Mouse (Mus musculus): ENCODE data around the gene Ush1c. TPM values are rescaled to one million over a fixed set of nuclear protein-coding genes. Genes with fewer than 3 reads are reported as not detected.
A peak's percentile ranks its signal among the peaks of the same experiment; 100 is the strongest.

Ush1c gene
- polyA plus RNA-seq (2016; fragmentation: Nextera tagmentation; extraction: Ambion mirVana) = 3.6 and 4.4 TPM in 2 replicates

DNA sequence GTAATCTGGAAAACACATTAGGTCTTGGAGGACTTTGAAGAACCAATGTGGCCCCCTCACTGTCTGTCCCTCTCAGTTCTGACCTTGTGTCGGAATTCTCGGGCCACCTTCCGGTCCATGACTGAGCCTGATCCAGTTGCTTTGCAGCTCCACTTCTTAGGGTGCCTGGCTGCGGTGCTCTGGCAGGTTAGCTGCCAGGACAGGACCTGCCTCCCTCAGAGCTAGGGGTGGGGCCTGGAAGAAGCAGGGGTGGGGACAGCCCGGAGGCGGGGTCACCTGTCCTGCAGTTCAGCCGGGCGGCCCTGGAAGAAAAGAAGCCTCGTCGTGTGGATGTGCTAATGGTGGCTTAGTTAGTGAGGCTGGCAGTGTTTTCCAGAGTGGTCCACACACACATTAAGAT lies at the start of gene Ush1c:
Gene Ush1c, minus strand, starts transcription at position 158 of the 400 bp plus-strand sequence.
- no peaks in the 10 kb centered on the region for H3K36me3 ChIP-seq (replicated peaks)
- peaks cover 41% of the 10 kb centered on the region for H3K4me1 ChIP-seq
- H3K9me3 ChIP-seq = no peaks in the 10 kb centered on the region
- H3K4me3 ChIP-seq = no peak within 1 kb of the TSS
- peaks cover 25% of the 10 kb centered on the region for H3K27me3 ChIP-seq (ENCODE audit: poor library complexity, severe bottlenecking)
- WGBS = 20% methylated on average over 10 of the region's 10 CpGs
- no peak within 1 kb of the TSS for H3K27ac ChIP-seq
- no peak for DNase-seq (ENCODE audit: extremely low spot score, low spot score)

DNA sequence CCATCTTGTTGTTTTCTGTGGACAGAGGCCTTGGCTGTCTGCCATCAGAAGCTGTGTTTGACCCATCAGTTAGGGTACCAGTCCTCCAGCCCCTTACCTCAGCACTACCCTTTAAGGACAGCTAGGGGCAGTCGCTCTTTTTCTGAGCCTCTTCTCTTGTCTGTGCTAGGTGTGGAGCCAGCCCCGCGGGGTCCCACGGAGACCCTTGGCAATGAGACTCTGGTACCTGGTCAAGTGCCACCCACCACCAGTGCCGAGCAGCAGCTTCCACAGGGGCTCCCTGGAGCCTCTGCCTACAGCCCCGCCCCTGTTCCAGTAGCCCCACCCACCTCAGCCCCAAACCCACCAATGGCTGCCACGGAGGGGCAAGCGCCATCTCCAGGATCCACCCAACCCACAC lies 48.7 kb upstream of the Ush1c start:
- 23% methylated on average over 8 of the region's 8 CpGs for WGBS
- no peaks in the 10 kb centered on the region for H3K36me3 ChIP-seq (replicated peaks)
- DNase-seq (ENCODE audit: extremely low spot score, low spot score) = no peak
- no peaks in the 10 kb centered on the region for H3K9me3 ChIP-seq
- H3K27me3 ChIP-seq (ENCODE audit: poor library complexity, severe bottlenecking) = peaks cover 34% of the 10 kb centered on the region
- no peaks in the 10 kb centered on the region; the same call in 1 of the 2 replicates for H3K4me1 ChIP-seq
- no peak overlapping the region for H3K4me3 ChIP-seq
- H3K27ac ChIP-seq = no peak overlapping the region

GRCm38 (mm10) chr7:46286391-46286790 lies 48.1 kb upstream of the Ush1c start:
- Histone ChIP-seq H3K9me3 (no peaks in the 10 kb centered on the region), H3K27me3 (ENCODE audit: poor library complexity, severe bottlenecking) (peaks cover 34% of the 10 kb centered on the region), H3K36me3 (replicated peaks) (no peaks in the 10 kb centered on the region), H3K4me1 (no peaks in the 10 kb centered on the region; the same call in 1 of the 2 replicates), H3K4me3 (no peak overlapping the region), H3K27ac (no peak overlapping the region)
- WGBS = 90% methylated on average over 4 of the region's 4 CpGs
- no peak for DNase-seq (ENCODE audit: extremely low spot score, low spot score)

DNA sequence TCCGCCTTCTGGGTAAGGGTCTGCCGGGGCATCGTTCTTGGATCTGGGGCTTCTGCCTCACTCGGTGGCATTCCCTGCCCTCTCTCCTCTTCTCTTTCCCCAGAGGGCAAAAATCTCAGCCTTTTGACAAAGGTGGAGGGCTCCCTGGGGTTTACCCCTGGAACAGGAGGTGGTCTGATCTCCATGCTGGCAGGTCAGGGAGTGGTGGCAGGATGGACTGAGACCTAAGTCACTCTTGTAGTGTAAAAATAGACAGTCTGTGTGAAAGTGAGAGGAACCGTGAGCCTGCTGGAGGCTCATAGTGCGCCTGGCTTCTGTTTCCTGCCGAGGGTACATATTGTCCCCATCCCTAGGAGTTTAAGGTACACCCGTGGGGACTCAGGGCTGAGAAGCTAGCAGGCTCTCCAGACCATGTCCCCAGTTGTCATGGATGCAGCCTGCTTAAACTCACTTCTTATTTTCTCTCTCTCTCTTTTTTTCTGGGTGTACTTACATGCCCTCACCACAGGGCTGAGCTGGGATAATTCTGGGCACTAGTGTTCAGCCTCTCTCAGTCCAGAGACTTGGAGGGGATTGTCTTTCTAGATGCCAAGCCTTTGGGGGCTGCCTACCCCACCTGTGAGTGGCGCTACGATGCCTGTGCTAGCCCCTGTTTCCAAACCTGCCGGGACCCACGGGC lies 47.0 kb upstream of the Ush1c start:
- Histone ChIP-seq H3K27ac (no peak overlapping the region), H3K4me3 (no peak overlapping the region), H3K36me3 (replicated peaks) (no peaks in the 10 kb centered on the region), H3K9me3 (no peaks in the 10 kb centered on the region), H3K27me3 (ENCODE audit: poor library complexity, severe bottlenecking) (peaks cover 27% of the 10 kb centered on the region), H3K4me1 (no peaks in the 10 kb centered on the region; the same call in 1 of the 2 replicates)
- 86% methylated on average over 12 of the region's 12 CpGs for WGBS
- no peak for DNase-seq (ENCODE audit: extremely low spot score, low spot score)

DNA sequence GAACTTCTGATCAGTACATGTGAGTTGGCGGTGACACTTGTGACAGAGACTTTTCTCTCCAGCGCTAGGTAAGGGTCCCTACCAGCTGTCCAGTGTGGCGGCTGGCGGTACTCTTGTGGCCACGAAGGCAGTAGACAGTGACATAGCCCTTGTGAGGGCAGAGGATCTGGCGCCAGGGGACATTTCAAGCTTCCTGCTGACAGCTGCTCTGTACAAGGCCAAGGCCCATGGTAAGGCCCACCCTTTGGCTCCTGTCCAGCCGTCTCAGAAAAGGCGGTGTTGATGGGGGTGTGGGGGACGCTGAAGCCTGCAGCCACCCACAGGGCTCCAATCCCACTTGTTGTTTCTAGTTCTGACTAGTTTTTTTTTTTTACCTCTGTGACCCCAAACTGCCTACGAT lies 45.4 kb upstream of the Ush1c start:
- Histone ChIP-seq H3K27ac (no peak overlapping the region), H3K4me3 (no peak overlapping the region), H3K4me1 (no peaks in the 10 kb centered on the region; the same call in 1 of the 2 replicates), H3K27me3 (ENCODE audit: poor library complexity, severe bottlenecking) (peaks cover 16% of the 10 kb centered on the region), H3K36me3 (replicated peaks) (no peaks in the 10 kb centered on the region), H3K9me3 (no peaks in the 10 kb centered on the region)
- 88% methylated on average over 10 of the region's 10 CpGs for WGBS
- DNase-seq (ENCODE audit: extremely low spot score, low spot score) = no peak

DNA sequence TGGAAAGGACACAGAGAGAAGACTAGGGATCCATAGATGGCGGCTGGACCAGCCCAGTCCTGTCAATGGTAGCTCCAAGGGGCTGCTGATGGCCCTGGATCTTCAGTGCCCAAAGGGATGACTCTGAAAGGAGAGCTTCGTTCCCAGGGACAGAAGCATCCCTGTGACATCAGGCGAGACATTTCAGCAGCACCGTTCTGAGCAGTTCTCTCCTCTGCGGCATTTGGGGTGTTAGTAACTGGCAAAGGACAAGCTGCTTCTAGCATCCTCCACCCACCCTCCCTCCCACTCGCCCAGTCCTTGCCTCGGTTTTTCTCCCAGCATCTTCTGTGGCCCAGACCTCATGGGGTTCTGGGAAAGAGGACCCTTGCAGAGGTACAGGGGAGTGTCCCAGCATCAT lies 44.0 kb upstream of the Ush1c start:
- no peak overlapping the region for H3K27ac ChIP-seq
- H3K4me3 ChIP-seq = no peak overlapping the region
- 65% methylated on average over 7 of the region's 7 CpGs for WGBS
- H3K9me3 ChIP-seq = no peaks in the 10 kb centered on the region
- DNase-seq (ENCODE audit: extremely low spot score, low spot score) = no peak
- no peaks in the 10 kb centered on the region; the same call in 1 of the 2 replicates for H3K4me1 ChIP-seq
- no peaks in the 10 kb centered on the region for H3K36me3 ChIP-seq (replicated peaks)
- peaks cover 12% of the 10 kb centered on the region; the same call in 1 of the 2 replicates for H3K27me3 ChIP-seq (ENCODE audit: poor library complexity, severe bottlenecking)

GRCm38 (mm10) chr7:46280896-46281295 lies 42.6 kb upstream of the Ush1c start:
- DNase-seq (ENCODE audit: extremely low spot score, low spot score) = no peak
- H3K27me3 ChIP-seq (ENCODE audit: poor library complexity, severe bottlenecking) = peaks cover 12% of the 10 kb centered on the region; the same call in 1 of the 2 replicates
- no peak overlapping the region for H3K4me3 ChIP-seq
- H3K36me3 ChIP-seq (replicated peaks) = no peaks in the 10 kb centered on the region
- H3K9me3 ChIP-seq = no peaks in the 10 kb centered on the region
- H3K27ac ChIP-seq = no peak overlapping the region
- H3K4me1 ChIP-seq = no peaks in the 10 kb centered on the region

DNA sequence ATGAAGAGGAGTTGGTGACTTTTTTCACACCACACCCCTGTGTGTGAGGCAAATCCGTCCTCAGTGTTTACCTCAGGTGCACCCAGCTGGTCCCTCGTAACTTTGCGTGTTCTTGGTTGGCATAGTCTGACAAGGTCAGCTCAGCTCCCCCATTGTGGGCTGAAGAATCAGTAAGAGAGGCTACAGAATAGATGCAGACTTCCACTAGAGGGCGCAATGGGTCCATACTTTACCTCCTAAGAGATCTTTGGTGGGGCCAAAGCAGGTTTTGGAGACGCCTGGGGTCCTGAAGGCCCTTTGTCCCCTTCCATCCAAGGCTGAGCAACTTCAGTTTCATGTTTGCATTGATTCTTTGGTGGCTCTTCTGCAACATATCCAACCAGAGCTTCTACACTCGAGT lies 41.6 kb upstream of the Ush1c start:
- Histone ChIP-seq H3K4me3 (no peak overlapping the region), H3K4me1 (no peaks in the 10 kb centered on the region), H3K36me3 (replicated peaks) (no peaks in the 10 kb centered on the region), H3K9me3 (no peaks in the 10 kb centered on the region), H3K27me3 (ENCODE audit: poor library complexity, severe bottlenecking) (peaks cover 12% of the 10 kb centered on the region; the same call in 1 of the 2 replicates), H3K27ac (no peak overlapping the region)
- WGBS = 20% methylated on average over 6 of the region's 6 CpGs
- DNase-seq (ENCODE audit: extremely low spot score, low spot score) = peak; percentile 66

GRCm38 (mm10) chr7:46276156-46276555 lies 37.9 kb upstream of the Ush1c start:
- Histone ChIP-seq H3K4me1 (no peaks in the 10 kb centered on the region), H3K27me3 (ENCODE audit: poor library complexity, severe bottlenecking) (no peaks in the 10 kb centered on the region), H3K36me3 (replicated peaks) (no peaks in the 10 kb centered on the region), H3K27ac (no peak overlapping the region), H3K4me3 (no peak overlapping the region), H3K9me3 (no peaks in the 10 kb centered on the region)
- DNase-seq (ENCODE audit: extremely low spot score, low spot score) = no peak
- 70% methylated on average over 5 of the region's 5 CpGs for WGBS

- Histone ChIP-seq H3K27me3 (ENCODE audit: poor library complexity, severe bottlenecking) (no peaks in the 10 kb centered on the region), H3K4me1 (peaks cover 12% of the 10 kb centered on the region), H3K4me3 (no peak overlapping the region), H3K36me3 (replicated peaks) (no peaks in the 10 kb centered on the region), H3K9me3 (no peaks in the 10 kb centered on the region), H3K27ac (0 out of 2 replicates have a peak overlapping the region, but pooled peaks have one; percentile 2)
- 87% methylated on average over 4 of the region's 4 CpGs for WGBS
- DNase-seq (ENCODE audit: extremely low spot score, low spot score) = no peak
Measured at GRCm38 (mm10) chr7:46251841-46252240, 13.5 kb upstream of the Ush1c start.

GRCm38 (mm10) chr7:46247606-46248005 lies 9.3 kb upstream of the Ush1c start:
- no peaks in the 10 kb centered on the region for H3K4me1 ChIP-seq
- no peak overlapping the region for H3K27ac ChIP-seq
- 83% methylated on average over 3 of the region's 3 CpGs for WGBS
- no peaks in the 10 kb centered on the region for H3K27me3 ChIP-seq (ENCODE audit: poor library complexity, severe bottlenecking)
- no peaks in the 10 kb centered on the region for H3K9me3 ChIP-seq
- no peak overlapping the region for H3K4me3 ChIP-seq
- no peaks in the 10 kb centered on the region for H3K36me3 ChIP-seq (replicated peaks)
- DNase-seq (ENCODE audit: extremely low spot score, low spot score) = no peak

DNA sequence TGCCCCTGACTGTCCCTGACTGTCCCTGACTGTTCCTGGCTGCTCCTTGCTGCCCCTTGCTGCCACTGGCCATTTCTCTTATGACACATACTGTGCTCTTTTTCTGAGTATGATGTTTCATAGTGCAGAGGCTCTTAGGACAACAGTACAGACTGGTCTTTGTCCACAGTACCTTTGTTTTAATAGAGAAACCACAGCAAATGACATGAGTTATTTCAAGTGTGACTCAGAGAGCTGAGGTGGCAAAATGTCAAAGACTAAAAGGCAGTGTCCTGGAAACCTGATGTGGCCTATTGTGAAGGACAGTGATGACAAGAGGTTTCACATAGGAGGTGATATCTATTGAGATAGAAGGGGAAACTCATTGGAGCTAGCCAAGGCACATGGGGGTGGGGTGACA lies 8.6 kb upstream of the Ush1c start:
- DNase-seq (ENCODE audit: extremely low spot score, low spot score) = no peak

GRCm38 (mm10) chr7:46240696-46241095 lies 2.4 kb upstream of the Ush1c start, which contains the start of gene Otog:
TSS of gene Otog (plus strand) at chr7:46240987.
- 0 out of 2 replicates have a peak within 1 kb of the TSS, but pooled peaks have one; percentile 22 for H3K27ac ChIP-seq
- WGBS = 46% methylated on average over 2 of the region's 2 CpGs
- no peak for DNase-seq (ENCODE audit: extremely low spot score, low spot score)
- peaks cover 25% of the 10 kb centered on the region for H3K27me3 ChIP-seq (ENCODE audit: poor library complexity, severe bottlenecking)
- no peaks in the 10 kb centered on the region for H3K36me3 ChIP-seq (replicated peaks)
- peaks cover 37% of the 10 kb centered on the region for H3K4me1 ChIP-seq
- no peaks in the 10 kb centered on the region for H3K9me3 ChIP-seq
- H3K4me3 ChIP-seq = no peak within 1 kb of the TSS

More for the DNA sequence above, 8.6 kb upstream of the Ush1c start:
- no peaks in the 10 kb centered on the region for H3K4me1 ChIP-seq
- H3K27me3 ChIP-seq (ENCODE audit: poor library complexity, severe bottlenecking) = no peaks in the 10 kb centered on the region
- no peaks in the 10 kb centered on the region for H3K36me3 ChIP-seq (replicated peaks)
- H3K27ac ChIP-seq = no peak overlapping the region
- H3K9me3 ChIP-seq = no peaks in the 10 kb centered on the region
- no peak overlapping the region for H3K4me3 ChIP-seq
